Mouse (Mus musculus) testis, adult 2 months (tissue): ENCODE data around the gene Nup107.

Source experiments
- CTCF ChIP-seq: fragments of 200-500 bp; IDR thresholded peaks from 2 replicates; pipeline ENCODE4 v1.5.1; 2012; ENCODE audit warnings: low read depth, mild to moderate bottlenecking, inconsistent platforms, low read length, moderate library complexity; ENCODE audit not compliant: control insufficient read depth, insufficient read depth, insufficient replicate concordance
- POLR2A ChIP-seq: fragments of 200-500 bp; IDR thresholded peaks from 2 replicates; pipeline ENCODE4 v1.6.1; 2012; ENCODE audit warnings: low read depth, mild to moderate bottlenecking, inconsistent platforms, low read length, moderate library complexity; ENCODE audit not compliant: control insufficient read depth

DNA sequence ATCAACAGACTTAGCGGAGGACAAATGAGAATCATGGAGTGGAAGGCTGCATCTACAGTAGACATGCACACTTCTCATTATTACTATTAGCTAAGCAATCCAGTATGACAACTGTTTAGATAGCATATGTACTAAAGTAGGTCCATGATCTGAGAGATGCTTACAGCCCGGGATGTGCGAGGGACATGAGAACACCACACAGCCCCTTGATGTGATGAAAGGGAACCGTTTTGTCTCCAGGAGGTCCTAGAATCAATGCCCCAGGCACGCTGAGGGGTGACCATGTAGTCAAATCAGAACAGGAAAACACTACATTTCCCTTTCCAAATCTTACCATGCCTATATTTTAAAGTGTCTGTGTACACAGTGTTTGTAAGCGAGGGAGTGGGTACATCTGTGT, 40.8 kb downstream of the Nup107 start:
- no peak for TF ChIP-seq CTCF
- no peak for TF ChIP-seq POLR2A
